Mouse (Mus musculus) kidney, adult 2 months (tissue): ENCODE measurements around the gene Ap1s3. TPM values are rescaled to one million over a fixed set of nuclear protein-coding genes. Genes with fewer than 3 reads are reported as not detected.

Experiments used
- DNase-seq: peaks from one replicate; pipeline ENCODE4 v3.0.0; 2021
- H3K27ac ChIP-seq: fragments of 200-500 bp; 2 replicates; pipeline ENCODE4 v1.5.1; 2012; ENCODE audit warnings: low read depth, low read length, control low read depth, inconsistent platforms; ENCODE audit not compliant: insufficient read depth
- H3K27me3 ChIP-seq: fragments of 200-500 bp; replicated peaks from 2 replicates; pipeline ENCODE4 v1.6.1; 2012; ENCODE audit warnings: mild to moderate bottlenecking, moderate library complexity, low read length, inconsistent platforms; ENCODE audit not compliant: control insufficient read depth, insufficient read depth
- H3K36me3 ChIP-seq: fragments of 200-500 bp; 2 replicates; pipeline ENCODE4 v1.6.1; 2012; ENCODE audit warnings: mild to moderate bottlenecking, moderate library complexity, low read length, inconsistent platforms; ENCODE audit not compliant: control insufficient read depth, insufficient read depth
- H3K4me1 ChIP-seq: fragments of 200-500 bp; 2 replicates; pipeline ENCODE4 v1.6.1; 2011; ENCODE audit warnings: low read length; ENCODE audit not compliant: control insufficient read depth, insufficient read depth
- H3K4me3 ChIP-seq: fragments of 200-500 bp; 2 replicates; pipeline ENCODE4 v1.5.1; 2011; ENCODE audit warnings: mild to moderate bottlenecking, low read depth, low read length, control low read depth; ENCODE audit not compliant: insufficient read depth
- CTCF ChIP-seq: fragments of 200-500 bp; conservative IDR thresholded peaks from 2 replicates; pipeline ENCODE4 v1.5.1; 2011; ENCODE audit warnings: low read depth, mild to moderate bottlenecking, control low read depth, low read length, moderate library complexity, mixed read lengths; ENCODE audit not compliant: insufficient read depth, insufficient read length
- POLR2A ChIP-seq: fragments of 200-500 bp; IDR thresholded peaks from one replicate; pipeline ENCODE4 v1.6.1; 2011; ENCODE audit warnings: low read depth, low read length, control low read depth
- WGBS: fragments of 180-500 bp; shearing (Covaris S2); methylation state at CpG from one replicate; pipeline ENCODE4 v1.1.7; 2018; 5-methylcytosine and 5-hydroxymethylcytosine counted together
- polyA plus RNA-seq: library from polyadenylated mRNA; depleted of rRNA; stranded (reverse); fragments of >200 nt; gene quantifications from 2 replicates; pipeline ENCODE4 v1.2.3, GENCODE M21; 2012

Gene Ap1s3
- polyA plus RNA-seq, 1 experiment: 30.3 TPM

- H3K27me3 ChIP-seq: no peaks in the 10 kb centered on the region
- H3K4me3 ChIP-seq: no peak overlapping the region
- peak; percentile 27 for DNase-seq
- H3K36me3 ChIP-seq: no peaks in the 10 kb centered on the region
- no peak for TF ChIP-seq CTCF
- TF ChIP-seq POLR2A: no peak
- 75% methylated on average over 4 of the region's 4 CpGs for WGBS
- H3K27ac ChIP-seq: no peak overlapping the region
- peaks cover 4% of the 10 kb centered on the region; the same call in 1 of the 2 replicates for H3K4me1 ChIP-seq
These were observed 6.9 kb downstream of the Ap1s3 start for GRCm38 (mm10) chr1:79664911-79665310.

- peaks cover 6% of the 10 kb centered on the region; the same call in 1 of the 2 replicates for H3K4me1 ChIP-seq
- WGBS: 56% methylated on average over 7 of the region's 7 CpGs
- H3K27ac ChIP-seq: no peak overlapping the region
- TF ChIP-seq CTCF: no peak
- TF ChIP-seq POLR2A: no peak
- no peak overlapping the region for H3K4me3 ChIP-seq
- no peaks in the 10 kb centered on the region for H3K36me3 ChIP-seq
- DNase-seq: no peak
- no peaks in the 10 kb centered on the region for H3K27me3 ChIP-seq
These were observed 12.2 kb downstream of the Ap1s3 start for GRCm38 (mm10) chr1:79659598-79659997.

- H3K36me3 ChIP-seq: no peaks in the 10 kb centered on the region
- DNase-seq: no peak
- H3K4me3 ChIP-seq: no peak overlapping the region
- H3K27ac ChIP-seq: no peak overlapping the region
- peaks cover 6% of the 10 kb centered on the region; the same call in 1 of the 2 replicates for H3K4me1 ChIP-seq
- 54% methylated on average over 1 of the region's 1 CpGs for WGBS
- H3K27me3 ChIP-seq: no peaks in the 10 kb centered on the region
- no peak for TF ChIP-seq POLR2A
- TF ChIP-seq CTCF: no peak
These were observed 14.4 kb downstream of the Ap1s3 start for GRCm38 (mm10) chr1:79657411-79657810.

- Histone ChIP-seq H3K36me3 (no peaks in the 10 kb centered on the region), H3K4me3 (no peak overlapping the region), H3K4me1 (peaks cover 6% of the 10 kb centered on the region; the same call in 1 of the 2 replicates), H3K27me3 (no peaks in the 10 kb centered on the region), H3K27ac (no peak overlapping the region)
- TF ChIP-seq CTCF (no peak), POLR2A (no peak)
- no peak for DNase-seq
- WGBS: 47% methylated on average over 4 of the region's 4 CpGs
These were observed 15.8 kb downstream of the Ap1s3 start for GRCm38 (mm10) chr1:79655819-79656555.

GRCm38 (mm10) chr1:79654948-79655347 lies 16.8 kb downstream of the Ap1s3 start:
- no peak for DNase-seq
- Histone ChIP-seq H3K27me3 (no peaks in the 10 kb centered on the region), H3K4me1 (peaks cover 6% of the 10 kb centered on the region; the same call in 1 of the 2 replicates), H3K36me3 (no peaks in the 10 kb centered on the region), H3K4me3 (no peak overlapping the region), H3K27ac (no peak overlapping the region)
- 87% methylated on average over 2 of the region's 2 CpGs for WGBS
- TF ChIP-seq CTCF (no peak), POLR2A (no peak)

- H3K27me3 ChIP-seq: no peaks in the 10 kb centered on the region
These were observed 28.2 kb downstream of the Ap1s3 start for GRCm38 (mm10) chr1:79643411-79644110.

GRCm38 (mm10) chr1:79642680-79643079 lies 29.1 kb downstream of the Ap1s3 start:
- H3K27ac ChIP-seq: no peak overlapping the region
- H3K4me3 ChIP-seq: no peak overlapping the region
- H3K27me3 ChIP-seq: no peaks in the 10 kb centered on the region
- H3K4me1 ChIP-seq: 0 out of 2 replicates have a peak, but pooled peaks cover 2% of the 10 kb centered on the region
- no peak for TF ChIP-seq POLR2A
- no peaks in the 10 kb centered on the region for H3K36me3 ChIP-seq
- DNase-seq: no peak
- WGBS: 90% methylated on average over 3 of the region's 3 CpGs

More at GRCm38 (mm10) chr1:79643411-79644110, 28.2 kb downstream of the Ap1s3 start:
- no peaks in the 10 kb centered on the region for H3K36me3 ChIP-seq
- H3K4me3 ChIP-seq: no peak overlapping the region
- DNase-seq: no peak
- H3K4me1 ChIP-seq: 0 out of 2 replicates have a peak, but pooled peaks cover 2% of the 10 kb centered on the region
- no peak overlapping the region for H3K27ac ChIP-seq
- no peak for TF ChIP-seq POLR2A
- TF ChIP-seq CTCF: no peak
- WGBS: 91% methylated on average over 6 of the region's 6 CpGs
